Mouse (Mus musculus) bone marrow, adult 2 months (tissue): ENCODE results near the gene Mff.

Experiments
- CTCF ChIP-seq: fragments of 200-500 bp; IDR thresholded peaks from 2 replicates; pipeline ENCODE4 v1.5.1; 2011; ENCODE audit warnings: low read length, control low read depth; ENCODE audit not compliant: control insufficient read depth, insufficient read depth
- POLR2A ChIP-seq: fragments of 200-500 bp; IDR thresholded peaks from 2 replicates; pipeline ENCODE4 v1.6.1; 2011; ENCODE audit warnings: low read depth, mild to moderate bottlenecking, control low read depth, low read length, borderline replicate concordance; ENCODE audit not compliant: control insufficient read depth

GRCm38 (mm10) chr1:82747714-82748452 is 23.2 kb downstream of the Mff start:
- TF ChIP-seq POLR2A (no peak), CTCF (no peak)
